Mouse (Mus musculus): Measurements from ENCODE around the gene Haus3.

Haus3 gene

GRCm38 (mm10) chr5:34168950-34169891, at the start of gene Haus3, which contains the start of gene Poln:
Haus3 (minus strand) TSS chr5:34169527.
Poln (minus strand) TSS chr5:34169448.
- DNase-seq (ENCODE audit: low spot score) = peak; percentile 99

GRCm38 (mm10) chr5:34218672-34219071, 49.3 kb upstream of the Haus3 start:
- no peak for DNase-seq (ENCODE audit: low spot score)

GRCm38 (mm10) chr5:34217756-34218155, 48.4 kb upstream of the Haus3 start:
- DNase-seq (ENCODE audit: low spot score) = no peak

GRCm38 (mm10) chr5:34216025-34216424, 46.7 kb upstream of the Haus3 start:
- no peak for DNase-seq (ENCODE audit: low spot score)

- DNase-seq (ENCODE audit: low spot score) = no peak
Observed at GRCm38 (mm10) chr5:34213659-34214058, 44.3 kb upstream of the Haus3 start.

GRCm38 (mm10) chr5:34210279-34210678, 41.0 kb upstream of the Haus3 start:
- DNase-seq (ENCODE audit: low spot score) = peak; percentile 90

- DNase-seq (ENCODE audit: low spot score) = no peak
Observed at GRCm38 (mm10) chr5:34207503-34207902, 38.2 kb upstream of the Haus3 start.

GRCm38 (mm10) chr5:34205788-34206187, 36.5 kb upstream of the Haus3 start:
- no peak for DNase-seq (ENCODE audit: low spot score)

- DNase-seq (ENCODE audit: low spot score) = no peak
Observed at GRCm38 (mm10) chr5:34204911-34205310, 35.6 kb upstream of the Haus3 start.

- DNase-seq (ENCODE audit: low spot score) = no peak
Observed at GRCm38 (mm10) chr5:34202006-34202405, 32.7 kb upstream of the Haus3 start.

- no peak for DNase-seq (ENCODE audit: low spot score)
Observed at GRCm38 (mm10) chr5:34201396-34201795, 32.1 kb upstream of the Haus3 start.

GRCm38 (mm10) chr5:34198615-34199014, 29.3 kb upstream of the Haus3 start:
- no peak for DNase-seq (ENCODE audit: low spot score)

GRCm38 (mm10) chr5:34197243-34197642, 27.9 kb upstream of the Haus3 start:
- DNase-seq (ENCODE audit: low spot score) = no peak

- DNase-seq (ENCODE audit: low spot score) = no peak
Observed at GRCm38 (mm10) chr5:34196423-34196822, 27.1 kb upstream of the Haus3 start.

GRCm38 (mm10) chr5:34195786-34196185, 26.5 kb upstream of the Haus3 start:
- DNase-seq (ENCODE audit: low spot score) = no peak

- DNase-seq (ENCODE audit: low spot score) = no peak
Observed at GRCm38 (mm10) chr5:34194975-34195662, 25.8 kb upstream of the Haus3 start.

GRCm38 (mm10) chr5:34194426-34194825, 25.1 kb upstream of the Haus3 start:
- DNase-seq (ENCODE audit: low spot score) = no peak

GRCm38 (mm10) chr5:34191843-34192242, 22.5 kb upstream of the Haus3 start:
- DNase-seq (ENCODE audit: low spot score) = no peak

- no peak for DNase-seq (ENCODE audit: low spot score)
Observed at GRCm38 (mm10) chr5:34191021-34191420, 21.7 kb upstream of the Haus3 start.

- no peak for DNase-seq (ENCODE audit: low spot score)
Observed at GRCm38 (mm10) chr5:34189521-34189920, 20.2 kb upstream of the Haus3 start.

GRCm38 (mm10) chr5:34188856-34189255, 19.5 kb upstream of the Haus3 start:
- no peak for DNase-seq (ENCODE audit: low spot score)

- peak; percentile 99 for DNase-seq (ENCODE audit: low spot score)
Observed at GRCm38 (mm10) chr5:34187601-34188316, 18.4 kb upstream of the Haus3 start, which contains the start of gene Mxd4. Mxd4 (minus strand) TSS chr5:34187720.
